Mouse (Mus musculus) left cerebral cortex, adult 18-20 months (tissue): ENCODE measurements at regions not wholly inside any gene's neighbourhood (a gene's known extent, or its start where the extent isn't known, plus 50 kb on each side); places are given as distances from the start of the nearest gene placed in this dataset.
"Not testable (repeated sequence)": the region's sequence is repeated elsewhere in the genome, so short reads cannot be mapped to it uniquely, and the experiment has no call there.

Source experiments
- DNase-seq, 2 experiments: peaks; one replicate each; pipeline ENCODE4 v3.0.0; 2021 to 2022; ENCODE audit warnings: low spot score in 2 of 2, mixed read lengths in 1 of 2

- no peak for DNase-seq
These were observed 1976.8 kb upstream of the G6pd2 start for GRCm38 (mm10) chr5:59831836-59832235.

- no peak for DNase-seq
These were observed 1962.9 kb upstream of the G6pd2 start for GRCm38 (mm10) chr5:59845745-59846144.

- DNase-seq, result no peak
These were observed 1961.0 kb upstream of the G6pd2 start for GRCm38 (mm10) chr5:59847643-59848042.

GRCm38 (mm10) chr5:59893952-59894724 lies 1914.5 kb upstream of the G6pd2 start:
- DNase-seq, result no peak

GRCm38 (mm10) chr5:59921910-59922309 lies 1886.7 kb upstream of the G6pd2 start:
- no peak for DNase-seq

- DNase-seq, result no peak
These were observed 1867.8 kb upstream of the G6pd2 start for GRCm38 (mm10) chr5:59940861-59941260.

GRCm38 (mm10) chr5:59945761-59946160 lies 1862.9 kb upstream of the G6pd2 start:
- DNase-seq, result no peak

GRCm38 (mm10) chr5:59947831-59948568 lies 1860.6 kb upstream of the G6pd2 start:
- DNase-seq, result no peak

- not testable (repeated sequence) for DNase-seq
These were observed 1852.4 kb upstream of the G6pd2 start for GRCm38 (mm10) chr5:59956240-59956639.

- peak; percentile 33 to 52 for DNase-seq
These were observed 1811.9 kb upstream of the G6pd2 start for GRCm38 (mm10) chr5:59996698-59997097.

GRCm38 (mm10) chr5:60042603-60043175 lies 1765.9 kb upstream of the G6pd2 start:
- not testable (repeated sequence) for DNase-seq

- no peak for DNase-seq
These were observed 1759.6 kb upstream of the G6pd2 start for GRCm38 (mm10) chr5:60049053-60049452.

- DNase-seq, result no peak
These were observed 1747.4 kb upstream of the G6pd2 start for GRCm38 (mm10) chr5:60061178-60061577.
